Mouse (Mus musculus): ENCODE measurements around the gene Mcu. TPM values are rescaled to one million over a fixed set of nuclear protein-coding genes. Genes with fewer than 3 reads are reported as not detected.

Mcu gene
- total RNA-seq, 2 experiments from 2014 or later, result 39.5 to 57.3 TPM

GRCm38 (mm10) chr10:59570780-59571179 is 45.7 kb downstream of the Mcu start:
- peak; percentile 51; the same call in 1 of the 2 replicates for ATAC-seq (replicated peaks; ENCODE audit: poor library complexity)

GRCm38 (mm10) chr10:59570360-59570759 is 46.1 kb downstream of the Mcu start:
- ATAC-seq (replicated peaks; ENCODE audit: poor library complexity), result peak; percentile 35; the same call in 1 of the 2 replicates

GRCm38 (mm10) chr10:59569481-59569869 is 47.0 kb downstream of the Mcu start:
- no peak for ATAC-seq (replicated peaks; ENCODE audit: poor library complexity)

GRCm38 (mm10) chr10:59568665-59569480 is 47.6 kb downstream of the Mcu start:
- no peak for ATAC-seq (replicated peaks; ENCODE audit: poor library complexity)

GRCm38 (mm10) chr10:59566968-59567367 is 49.5 kb downstream of the Mcu start:
- no peak for ATAC-seq (replicated peaks; ENCODE audit: poor library complexity)

GRCm38 (mm10) chr10:59565995-59566410 is 50.5 kb downstream of the Mcu start:
- no peak for ATAC-seq (replicated peaks; ENCODE audit: poor library complexity)

- ATAC-seq (replicated peaks; ENCODE audit: poor library complexity), result peak; percentile 89
Measured at GRCm38 (mm10) chr10:59564551-59564950, 51.9 kb downstream of the Mcu start.

GRCm38 (mm10) chr10:59562511-59562910 is 54.0 kb downstream of the Mcu start:
- peak; percentile 67 for ATAC-seq (replicated peaks; ENCODE audit: poor library complexity)

GRCm38 (mm10) chr10:59560126-59560525 is 56.4 kb downstream of the Mcu start:
- ATAC-seq (replicated peaks; ENCODE audit: poor library complexity), result no peak

- ATAC-seq (replicated peaks; ENCODE audit: poor library complexity), result no peak
Measured at GRCm38 (mm10) chr10:59558602-59559001, 57.9 kb downstream of the Mcu start.

- no peak for ATAC-seq (replicated peaks; ENCODE audit: poor library complexity)
Measured at GRCm38 (mm10) chr10:59558164-59558563, 58.3 kb downstream of the Mcu start.

- no peak for ATAC-seq (replicated peaks; ENCODE audit: poor library complexity)
Measured at GRCm38 (mm10) chr10:59556541-59556940, 60.0 kb downstream of the Mcu start.

GRCm38 (mm10) chr10:59554243-59554642 is 62.2 kb downstream of the Mcu start:
- ATAC-seq (replicated peaks; ENCODE audit: poor library complexity), result no peak

GRCm38 (mm10) chr10:59552456-59552855 is 64.0 kb downstream of the Mcu start:
- ATAC-seq (replicated peaks; ENCODE audit: poor library complexity), result no peak

GRCm38 (mm10) chr10:59548768-59549333 is 67.6 kb downstream of the Mcu start:
- ATAC-seq (replicated peaks; ENCODE audit: poor library complexity), result peak; percentile 44; the same call in 1 of the 2 replicates

GRCm38 (mm10) chr10:59548211-59548610 is 68.3 kb downstream of the Mcu start:
- ATAC-seq (replicated peaks; ENCODE audit: poor library complexity), result no peak

GRCm38 (mm10) chr10:59547426-59547825 is 69.1 kb downstream of the Mcu start:
- ATAC-seq (replicated peaks; ENCODE audit: poor library complexity), result no peak

GRCm38 (mm10) chr10:59545169-59545568 is 71.3 kb downstream of the Mcu start:
- ATAC-seq (replicated peaks; ENCODE audit: poor library complexity), result no peak

- peak; percentile 65 for ATAC-seq (replicated peaks; ENCODE audit: poor library complexity)
Measured at GRCm38 (mm10) chr10:59543351-59543750, 73.1 kb downstream of the Mcu start.

GRCm38 (mm10) chr10:59541466-59541865 is 75.0 kb downstream of the Mcu start:
- ATAC-seq (replicated peaks; ENCODE audit: poor library complexity), result no peak

- ATAC-seq (replicated peaks; ENCODE audit: poor library complexity), result no peak
Measured at GRCm38 (mm10) chr10:59540596-59540995, 75.9 kb downstream of the Mcu start.

- 0 out of 2 replicates have a peak, but pooled peaks have one; percentile 18 for ATAC-seq (replicated peaks; ENCODE audit: poor library complexity)
Measured at GRCm38 (mm10) chr10:59540081-59540480, 76.4 kb downstream of the Mcu start.
